ENCODE assay signal across 8 mouse cellular contexts in the genomic region with DNA sequence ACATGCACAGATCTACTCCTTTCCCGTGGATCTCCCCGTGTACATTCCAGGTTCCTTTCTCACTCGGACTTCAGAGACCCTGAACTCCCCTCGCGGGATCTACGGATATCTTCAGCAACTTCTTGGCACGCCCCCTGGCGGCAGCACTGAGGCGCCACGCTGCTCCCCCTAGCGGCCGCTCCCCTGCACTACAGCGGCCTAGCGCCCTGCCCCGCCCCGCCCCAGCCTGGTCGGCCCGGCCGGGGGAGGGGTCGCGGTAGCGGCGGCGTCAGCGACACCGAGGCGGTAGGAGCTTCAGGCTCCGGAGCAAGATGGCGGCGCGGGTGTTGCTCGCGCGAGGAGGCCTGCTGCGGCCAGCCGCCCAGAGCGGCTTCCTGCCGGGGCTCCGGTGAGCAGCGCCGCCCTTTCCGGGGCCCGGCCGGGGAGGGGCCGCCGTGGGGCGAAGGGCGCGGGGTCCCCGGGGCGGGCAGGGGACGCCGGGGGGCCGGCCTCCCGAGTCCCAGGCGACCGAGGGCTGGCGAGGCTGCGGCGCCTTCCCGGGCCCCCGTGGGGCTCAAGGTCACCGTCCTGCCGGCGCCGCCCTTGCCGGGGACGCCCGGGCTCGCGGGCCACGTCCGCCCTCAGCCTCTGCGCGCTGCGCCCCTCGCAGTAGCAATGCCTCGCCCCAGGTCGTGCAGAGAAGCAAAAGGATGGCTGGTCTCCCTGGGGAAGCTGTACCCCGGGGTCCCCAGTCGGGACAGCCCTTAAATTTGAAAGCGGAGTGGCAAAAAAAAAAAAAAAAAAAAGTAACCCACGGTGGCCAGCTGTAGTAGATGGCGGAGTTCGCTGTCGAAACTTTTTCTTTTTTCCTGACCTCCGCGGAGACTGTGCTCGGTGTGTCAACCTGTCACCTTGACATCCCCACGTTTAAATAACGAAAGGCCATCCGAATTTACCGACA. TPM values are rescaled to one million over a fixed set of nuclear protein-coding genes. Genes with fewer than 3 reads are reported as not detected.
A peak's percentile ranks its signal among the peaks of the same experiment; 100 is the strongest.
DNase-seq lines count a peak whose midpoint lies in the region; ATAC-seq and TF ChIP-seq lines count a peak whose summit lies in the region.

Nipsnap2 (plus strand) TSS at position 230 of the 940 bp plus-strand sequence.

- H3K4me1 ChIP-seq in CH12.LX (ENCODE audit: control insufficient read depth in 1 of 2, insufficient read depth in 2 of 2), result peaks cover 4 to 18% of the 10 kb centered on the region in 2 experiments; a peak in 3 of 4 replicates
- peaks cover 24% of the 10 kb centered on the region for H3K4me1 ChIP-seq in forebrain, embryonic 13.5 days
- peaks cover 35% of the 10 kb centered on the region for H3K4me1 ChIP-seq in liver, postnatal 0 days (ENCODE audit: insufficient read depth)
- 0 out of 2 replicates have a peak, but pooled peaks cover 6% of the 10 kb centered on the region for H3K4me1 ChIP-seq in neural tube, embryonic 14.5 days (ENCODE audit: control insufficient read depth, insufficient read depth, low read length)

- in situ Hi-C loops in CH12.LX (cut with MboI; ENCODE audit: low pct_ligation_motif_present, low pct_unique_long_range_greater_than_20kb, low sequenced_read_pairs), result no loop called here

- H3K79me2 ChIP-seq in CH12.LX (replicated peaks; ENCODE audit: control insufficient read depth, extremely low read depth, insufficient read depth, poor library complexity, severe bottlenecking), result peaks cover 5% of the 10 kb centered on the region; the same call in 1 of the 2 replicates

- peak; percentile 73 to 100 for TF ChIP-seq CTCF in CH12.LX (conservative IDR thresholded peaks at IDR 0.05 in 1 of 2, IDR thresholded peaks at IDR 0.05 in 1 of 2; ENCODE audit: low read depth in 2 of 2, low read length in 2 of 2)
- TF ChIP-seq CTCF in liver, postnatal 0 days (IDR thresholded peaks at IDR 0.05; ENCODE audit: low read depth), result peak; percentile 100

- TF ChIP-seq RAD21 in CH12.LX (IDR thresholded peaks at IDR 0.05; ENCODE audit: low read depth, low read length), result peak; percentile 22

- intact Hi-C loops in heart, postnatal 10 days (cut with DNase I), result loop anchor here (2.0 to 5.0 kb wide), 3 partner anchors 54 to 152 kb away; partner anchors contain the start of gene Zfp11

- no peaks in the 10 kb centered on the region for H3K27me3 ChIP-seq in CH12.LX (replicated peaks)
- H3K27me3 ChIP-seq in forebrain, embryonic 13.5 days, result no peaks in the 10 kb centered on the region
- H3K27me3 ChIP-seq in liver, postnatal 0 days (ENCODE audit: insufficient read depth, low read length), result no peaks in the 10 kb centered on the region
- H3K27me3 ChIP-seq in neural tube, embryonic 14.5 days (ENCODE audit: control insufficient read depth, insufficient read depth, low read length), result no peaks in the 10 kb centered on the region

- H3K4me3 ChIP-seq in CH12.LX (replicated peaks in 1 of 3; ENCODE audit: low read depth in 2 of 3, low read length in 2 of 3, poor library complexity in 1 of 3), result peak within 1 kb of the TSS; percentile 55 to 76 (median 68)
- peak within 1 kb of the TSS; percentile 86 for H3K4me3 ChIP-seq in forebrain, embryonic 13.5 days
- peak within 1 kb of the TSS; percentile 81 for H3K4me3 ChIP-seq in liver, postnatal 0 days (ENCODE audit: low read depth, low read length)
- peak within 1 kb of the TSS; percentile 83 for H3K4me3 ChIP-seq in neural tube, embryonic 14.5 days (ENCODE audit: low read depth, low read length)

- peak within 1 kb of the TSS; percentile 69 for H3K9ac ChIP-seq in CH12.LX (ENCODE audit: insufficient read depth, low read depth)
- H3K9ac ChIP-seq in forebrain, embryonic 13.5 days, result peak within 1 kb of the TSS; percentile 92
- H3K9ac ChIP-seq in liver, postnatal 0 days (replicated peaks), result peak within 1 kb of the TSS; percentile 95
- peak within 1 kb of the TSS; percentile 90 for H3K9ac ChIP-seq in neural tube, embryonic 14.5 days (replicated peaks; ENCODE audit: low read depth, low read length)

- TF ChIP-seq POLR2A in CH12.LX (IDR thresholded peaks at IDR 0.05; ENCODE audit: low read depth, low read length), result peak; percentile 79

- under 1% methylated on average over 69 of the region's 93 CpGs for WGBS in forebrain, embryonic 13.5 days
- 1% methylated on average over 93 of the region's 93 CpGs for WGBS in large intestine, adult 2 months
- under 1% methylated on average over 75 of the region's 93 CpGs for WGBS in liver, postnatal 0 days (ENCODE audit: insufficient replicate concordance)
- 1% methylated on average over 65 of the region's 93 CpGs for WGBS in neural tube, embryonic 14.5 days

- dilution Hi-C loops in CH12.LX (cut with MboI; ENCODE audit: extremely low pct_ligation_motif_present, extremely low pct_unique_long_range_greater_than_20kb, low sequenced_read_pairs), result no loop called here

- H3K4me2 ChIP-seq in CH12.LX (ENCODE audit: insufficient read depth, low read depth, poor library complexity, severe bottlenecking), result peak within 1 kb of the TSS; percentile 49
- H3K4me2 ChIP-seq in forebrain, embryonic 13.5 days, result peak within 1 kb of the TSS; percentile 64
- peak within 1 kb of the TSS; percentile 74 for H3K4me2 ChIP-seq in liver, postnatal 0 days (ENCODE audit: low read depth, low read length)
- H3K4me2 ChIP-seq in neural tube, embryonic 14.5 days (ENCODE audit: low read depth, low read length), result peak within 1 kb of the TSS; percentile 60

- no peaks in the 10 kb centered on the region for H3K9me3 ChIP-seq in CH12.LX (replicated peaks; ENCODE audit: low read length)
- no peaks in the 10 kb centered on the region for H3K9me3 ChIP-seq in forebrain, embryonic 13.5 days (replicated peaks)
- H3K9me3 ChIP-seq in liver, postnatal 0 days (ENCODE audit: low read length), result no peaks in the 10 kb centered on the region
- H3K9me3 ChIP-seq in neural tube, embryonic 14.5 days (ENCODE audit: control insufficient read depth, low read length), result no peaks in the 10 kb centered on the region

- TF ChIP-seq EP300 in CH12.LX (IDR thresholded peaks at IDR 0.05; ENCODE audit: low read length), result no peak
- TF ChIP-seq EP300 in liver, postnatal 0 days (IDR thresholded peaks at IDR 0.05; ENCODE audit: low read depth), result no peak; the same call in 1 of the 2 replicates

- peaks cover 0 to 12% of the 10 kb centered on the region in 2 experiments for H3K36me3 ChIP-seq in CH12.LX (replicated peaks in 1 of 2; ENCODE audit: control insufficient read depth in 1 of 2, insufficient read depth in 1 of 2, low read length in 1 of 2)
- peaks cover 2% of the 10 kb centered on the region for H3K36me3 ChIP-seq in forebrain, embryonic 13.5 days (ENCODE audit: poor library complexity, severe bottlenecking)
- H3K36me3 ChIP-seq in liver, postnatal 0 days (replicated peaks; ENCODE audit: insufficient read depth, low read length), result 0 out of 2 replicates have a peak, but pooled peaks cover 1% of the 10 kb centered on the region
- no peaks in the 10 kb centered on the region for H3K36me3 ChIP-seq in neural tube, embryonic 14.5 days (ENCODE audit: control insufficient read depth, insufficient read depth, low read length)

- peak; percentile 96 for ATAC-seq in forebrain, embryonic 13.5 days
- ATAC-seq in liver, postnatal 0 days, result peak; percentile 90
- peak; percentile 93 for ATAC-seq in neural tube, embryonic 14.5 days (ENCODE audit: low read depth)

- H3K27ac ChIP-seq in CH12.LX (ENCODE audit: insufficient read depth, low read depth), result peak within 1 kb of the TSS; percentile 21; the same call in 1 of the 2 replicates
- peak within 1 kb of the TSS; percentile 93 for H3K27ac ChIP-seq in forebrain, embryonic 13.5 days
- peak within 1 kb of the TSS; percentile 99 for H3K27ac ChIP-seq in liver, postnatal 0 days (ENCODE audit: low read depth)
- peak within 1 kb of the TSS; percentile 92 for H3K27ac ChIP-seq in neural tube, embryonic 14.5 days (ENCODE audit: low read depth, low read length)

- DNase-seq in CH12.LX (ENCODE audit: extremely low read depth), result peak; percentile 77
- peak; percentile 82 for DNase-seq in c-Kit-positive CD71-positive TER-119-positive erythroid progenitor cells, embryonic 14.5 days (ENCODE audit: low spot score)
- peak; percentile 95 for DNase-seq in heart, postnatal 10 days
- DNase-seq in large intestine, adult 2 months (ENCODE audit: low read depth, low spot score), result peak; percentile 54
- peak; percentile 93 for DNase-seq in liver, postnatal 0 days
- DNase-seq in testis, postnatal 10 days (ENCODE audit: low spot score), result peak; percentile 95

TF ChIP-seq in CH12.LX, 34 proteins besides CTCF, POLR2A, EP300 and RAD21 (continues in another document):
- TF ChIP-seq KAT2A (IDR thresholded peaks at IDR 0.05; ENCODE audit: insufficient replicate concordance, low read length), result peak; percentile 61; the same call in 1 of the 2 replicates
- TF ChIP-seq USF2 (conservative IDR thresholded peaks at IDR 0.05; ENCODE audit: low read depth, low read length), result no peak
- no peak for TF ChIP-seq PAX5 (IDR thresholded peaks at IDR 0.05; ENCODE audit: low read length)
- TF ChIP-seq ZMIZ1 (IDR thresholded peaks at IDR 0.05; ENCODE audit: low read depth, low read length), result no peak; the same call in 1 of the 2 replicates
- TF ChIP-seq CHD1 (IDR thresholded peaks at IDR 0.05; ENCODE audit: low read depth, low read length), result no peak
- no peak for TF ChIP-seq MAX (IDR thresholded peaks at IDR 0.05; ENCODE audit: low read length)
- peak; percentile 100 for TF ChIP-seq UBTF (IDR thresholded peaks at IDR 0.05; ENCODE audit: low read depth, low read length)
- TF ChIP-seq MAFK (IDR thresholded peaks at IDR 0.05; ENCODE audit: insufficient replicate concordance, low read length), result no peak
- peak; percentile 49 for TF ChIP-seq ELF1 (IDR thresholded peaks at IDR 0.05; ENCODE audit: low read depth, low read length)
- 0 out of 2 replicates have a peak, but pooled peaks have one; percentile 40 for TF ChIP-seq SIN3A (IDR thresholded peaks at IDR 0.05; ENCODE audit: low read length)
- TF ChIP-seq NRF1 (IDR thresholded peaks at IDR 0.05; ENCODE audit: low read depth, low read length), result peak; percentile 63
- peak; percentile 76 for TF ChIP-seq CHD2 (IDR thresholded peaks at IDR 0.05; ENCODE audit: low read length)
- TF ChIP-seq E2F4 (IDR thresholded peaks at IDR 0.05; ENCODE audit: insufficient replicate concordance, low read depth, low read length), result no peak
- TF ChIP-seq TCF12 (IDR thresholded peaks at IDR 0.05; ENCODE audit: low read depth, low read length), result peak; percentile 92
- TF ChIP-seq ZNF384 (IDR thresholded peaks at IDR 0.05; ENCODE audit: low read depth, low read length), result peak; percentile 71
- peak; percentile 54 for TF ChIP-seq BHLHE40 (IDR thresholded peaks at IDR 0.05; ENCODE audit: low read depth, low read length)

RNA-seq across cellular contexts. Expression of gene Nipsnap2, which starts in this region (rescaled TPM):
- total RNA-seq in CH12.LX (2012; rRNA removed) (24.3 and 30.4 TPM in 2 replicates), CH12.LX (2014; rRNA removed) (23.9 and 24.8 TPM in 2 replicates)
- polyA plus RNA-seq in CH12.LX (2012; ENCODE audit: insufficient read length, low read depth), result 18.3 TPM in 2 replicates
- 83.0 and 88.7 TPM in 2 replicates for polyA plus RNA-seq in forebrain, embryonic 13.5 days (2015; fragmentation: Nextera tagmentation; extraction: Ambion mirVana)
- total RNA-seq in heart, postnatal 10 days (2021), result 100 to 1,000 TPM; 591 to 619 TPM
- polyA plus RNA-seq in large intestine, adult 2 months (2012; rRNA removed), result 26.5 and 37.9 TPM in 2 replicates
- polyA plus RNA-seq in liver, postnatal 0 days (2015; fragmentation: Nextera tagmentation; extraction: Ambion mirVana), result 30.5 and 32.2 TPM in 2 replicates
- polyA plus RNA-seq in neural tube, embryonic 14.5 days (2014; fragmentation: Nextera tagmentation; extraction: Ambion mirVana), result 95.1 and 95.6 TPM in 2 replicates

Comparison
In these comparisons a context has a peak if more than half of its experiments do, and no peak if none do; other contexts are left out.
1. Peak in every context shown above with its lines: DNase-seq, ATAC-seq, H3K4me3 ChIP-seq and H3K27ac ChIP-seq.
2. RNA of gene Nipsnap2 (total RNA-seq): 591 to 619 TPM in heart, postnatal 10 days; 23.9 to 30.4 TPM in CH12.LX; every median in the first group is over 10 times any median in the second.
3. H3K27ac ChIP-seq: peak in every context shown above with its lines; median percentile 99 in liver, postnatal 0 days; 93 in forebrain, embryonic 13.5 days; 92 in neural tube, embryonic 14.5 days; 21 in CH12.LX.